Mouse (Mus musculus): ENCODE measurements around the gene Entpd6. TPM values are rescaled to one million over a fixed set of nuclear protein-coding genes. Genes with fewer than 3 reads are reported as not detected.
A peak's percentile ranks its signal among the peaks of the same experiment; 100 is the strongest.

Entpd6 gene
- total RNA-seq (2018; cell fraction: chromatin; rRNA removed), result 10 to 100 TPM in 17 of 26 experiments, 1 to 10 TPM in 9; 2.1 to 38.1 (median 17.8) TPM
- 10 to 100 TPM in 11 of 26 experiments, 1 to 10 TPM in 15; 4.4 to 15.7 (median 9.3) TPM for total RNA-seq (2018; cell fraction: cytosol; rRNA removed)
- total RNA-seq (2018; cell fraction: nucleus; rRNA removed), result 10 to 100 TPM in 21 of 26 experiments, 1 to 10 TPM in 5; 2.5 to 35.6 (median 18.0) TPM
- polyA plus RNA-seq (2018), result 7.8 to 15.2 TPM (median 10.6 TPM) in 3 replicates

- 2% methylated on average over 30 of the region's 30 CpGs for WGBS (ENCODE audit: missing documents)
- H3K4me3 ChIP-seq (ENCODE audit: inconsistent target), result peak within 1 kb of the TSS; percentile 54
- H3K27ac ChIP-seq, result peak within 1 kb of the TSS; percentile 22
These were observed at the start of gene Entpd6 for GRCm38 (mm10) chr2:150748854-150749253. Gene Entpd6, plus strand, starts transcription at chr2:150749042.

GRCm38 (mm10) chr2:150712167-150712674 is 36.6 kb upstream of the Entpd6 start:
- Histone ChIP-seq H3K36me3 (ENCODE audit: inconsistent target) (no peaks in the 10 kb centered on the region), H3K27ac (no peak overlapping the region), H3K4me3 (ENCODE audit: inconsistent target) (no peak overlapping the region), H3K79me2 (ENCODE audit: inconsistent target) (no peaks in the 10 kb centered on the region)
- WGBS (ENCODE audit: missing documents), result 83% methylated on average over 4 of the region's 4 CpGs

More at GRCm38 (mm10) chr2:150748854-150749253, at the start of gene Entpd6:
- Histone ChIP-seq H3K79me2 (ENCODE audit: inconsistent target) (peaks cover 7% of the 10 kb centered on the region; the same call in 1 of the 2 replicates), H3K36me3 (ENCODE audit: inconsistent target) (peaks cover 9% of the 10 kb centered on the region; the same call in 1 of the 2 replicates)

- no peak overlapping the region for H3K4me3 ChIP-seq (ENCODE audit: inconsistent target)
- H3K36me3 ChIP-seq (ENCODE audit: inconsistent target), result no peaks in the 10 kb centered on the region
- no peaks in the 10 kb centered on the region for H3K79me2 ChIP-seq (ENCODE audit: inconsistent target)
- H3K27ac ChIP-seq, result no peak overlapping the region
- 86% methylated on average over 11 of the region's 11 CpGs for WGBS (ENCODE audit: missing documents)
These were observed 12.9 kb upstream of the Entpd6 start for GRCm38 (mm10) chr2:150735756-150736576.

GRCm38 (mm10) chr2:150737881-150738280 is 11.0 kb upstream of the Entpd6 start:
- Histone ChIP-seq H3K79me2 (ENCODE audit: inconsistent target) (no peaks in the 10 kb centered on the region), H3K4me3 (ENCODE audit: inconsistent target) (no peak overlapping the region), H3K27ac (no peak overlapping the region), H3K36me3 (ENCODE audit: inconsistent target) (no peaks in the 10 kb centered on the region)
- 75% methylated on average over 9 of the region's 9 CpGs for WGBS (ENCODE audit: missing documents)

- H3K27ac ChIP-seq, result no peak overlapping the region
- WGBS (ENCODE audit: missing documents), result 76% methylated on average over 10 of the region's 10 CpGs
- no peaks in the 10 kb centered on the region for H3K79me2 ChIP-seq (ENCODE audit: inconsistent target)
- H3K4me3 ChIP-seq (ENCODE audit: inconsistent target), result no peak overlapping the region
- no peaks in the 10 kb centered on the region for H3K36me3 ChIP-seq (ENCODE audit: inconsistent target)
These were observed 8.5 kb upstream of the Entpd6 start for GRCm38 (mm10) chr2:150740145-150740841.

GRCm38 (mm10) chr2:150741405-150741804 is 7.4 kb upstream of the Entpd6 start:
- Histone ChIP-seq H3K36me3 (ENCODE audit: inconsistent target) (no peaks in the 10 kb centered on the region), H3K27ac (no peak overlapping the region), H3K4me3 (ENCODE audit: inconsistent target) (no peak overlapping the region), H3K79me2 (ENCODE audit: inconsistent target) (no peaks in the 10 kb centered on the region)
- WGBS (ENCODE audit: missing documents), result 55% methylated on average over 4 of the region's 4 CpGs

GRCm38 (mm10) chr2:150745016-150745415 is 3.8 kb upstream of the Entpd6 start:
- H3K27ac ChIP-seq, result no peak overlapping the region
- H3K79me2 ChIP-seq (ENCODE audit: inconsistent target), result no peaks in the 10 kb centered on the region; the same call in 1 of the 2 replicates
- H3K4me3 ChIP-seq (ENCODE audit: inconsistent target), result no peak overlapping the region
- no peaks in the 10 kb centered on the region for H3K36me3 ChIP-seq (ENCODE audit: inconsistent target)
- 71% methylated on average over 7 of the region's 7 CpGs for WGBS (ENCODE audit: missing documents)

- peaks cover 7% of the 10 kb centered on the region; the same call in 1 of the 2 replicates for H3K79me2 ChIP-seq (ENCODE audit: inconsistent target)
- H3K4me3 ChIP-seq (ENCODE audit: inconsistent target), result peak overlapping the region; percentile 54
- peak overlapping the region; percentile 22 for H3K27ac ChIP-seq
- under 1% methylated on average over 18 of the region's 24 CpGs for WGBS (ENCODE audit: missing documents)
- peaks cover 9% of the 10 kb centered on the region; the same call in 1 of the 2 replicates for H3K36me3 ChIP-seq (ENCODE audit: inconsistent target)
These were observed 441 bp downstream of the Entpd6 start for GRCm38 (mm10) chr2:150749283-150749682.

- peak overlapping the region; percentile 54; the same call in 1 of the 2 replicates for H3K4me3 ChIP-seq (ENCODE audit: inconsistent target)
- 20% methylated on average over 13 of the region's 13 CpGs for WGBS (ENCODE audit: missing documents)
These were observed 1.5 kb downstream of the Entpd6 start for GRCm38 (mm10) chr2:150750129-150750979.

GRCm38 (mm10) chr2:150755016-150755415 is 6.2 kb downstream of the Entpd6 start:
- Histone ChIP-seq H3K36me3 (ENCODE audit: inconsistent target) (peaks cover 29% of the 10 kb centered on the region; the same call in 1 of the 2 replicates), H3K79me2 (ENCODE audit: inconsistent target) (peaks cover 7% of the 10 kb centered on the region; the same call in 1 of the 2 replicates), H3K4me3 (ENCODE audit: inconsistent target) (no peak overlapping the region), H3K27ac (no peak overlapping the region)
- 83% methylated on average over 1 of the region's 3 CpGs for WGBS (ENCODE audit: missing documents)

More at GRCm38 (mm10) chr2:150750129-150750979, 1.5 kb downstream of the Entpd6 start:
- H3K27ac ChIP-seq, result no peak overlapping the region
- peaks cover 7% of the 10 kb centered on the region; the same call in 1 of the 2 replicates for H3K79me2 ChIP-seq (ENCODE audit: inconsistent target)
- H3K36me3 ChIP-seq (ENCODE audit: inconsistent target), result peaks cover 9% of the 10 kb centered on the region; the same call in 1 of the 2 replicates

GRCm38 (mm10) chr2:150761476-150761875 is 12.6 kb downstream of the Entpd6 start:
- WGBS (ENCODE audit: missing documents), result 89% methylated on average over 7 of the region's 7 CpGs
- H3K79me2 ChIP-seq (ENCODE audit: inconsistent target), result no peaks in the 10 kb centered on the region
- no peak overlapping the region for H3K27ac ChIP-seq
- H3K4me3 ChIP-seq (ENCODE audit: inconsistent target), result no peak overlapping the region
- H3K36me3 ChIP-seq (ENCODE audit: inconsistent target), result peaks cover 44% of the 10 kb centered on the region

GRCm38 (mm10) chr2:150765619-150766018 is 16.8 kb downstream of the Entpd6 start:
- H3K36me3 ChIP-seq (ENCODE audit: inconsistent target), result peaks cover 40% of the 10 kb centered on the region
- 95% methylated on average over 2 of the region's 2 CpGs for WGBS (ENCODE audit: missing documents)
- no peak overlapping the region for H3K27ac ChIP-seq
- H3K4me3 ChIP-seq (ENCODE audit: inconsistent target), result no peak overlapping the region
- no peaks in the 10 kb centered on the region for H3K79me2 ChIP-seq (ENCODE audit: inconsistent target)

- no peak overlapping the region for H3K4me3 ChIP-seq (ENCODE audit: inconsistent target)
- no peak overlapping the region for H3K27ac ChIP-seq
- peaks cover 38% of the 10 kb centered on the region for H3K36me3 ChIP-seq (ENCODE audit: inconsistent target)
- H3K79me2 ChIP-seq (ENCODE audit: inconsistent target), result no peaks in the 10 kb centered on the region
- WGBS (ENCODE audit: missing documents), result 74% methylated on average over 4 of the region's 4 CpGs
These were observed 17.4 kb downstream of the Entpd6 start for GRCm38 (mm10) chr2:150766083-150766862.
